Mouse (Mus musculus): Measurements from ENCODE around the gene Pld5.

DNA sequence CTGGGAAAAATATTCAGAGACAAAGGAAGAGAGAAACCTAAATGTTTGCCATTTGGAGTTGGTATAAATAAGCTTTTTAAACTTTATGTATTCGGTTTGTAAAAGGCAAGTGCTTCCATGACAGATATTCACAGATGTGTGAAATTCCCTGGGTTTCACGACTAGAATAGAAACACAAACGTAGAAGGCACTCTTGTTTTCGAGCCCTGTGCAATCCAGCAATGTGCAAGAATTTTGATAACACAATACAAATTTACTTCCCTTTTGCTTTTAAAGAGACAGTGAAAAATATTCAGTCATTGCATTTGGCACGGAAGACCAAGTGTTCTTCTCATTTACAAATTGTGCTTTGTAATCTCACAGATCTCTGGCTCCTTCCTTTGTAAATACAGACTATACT lies 200.6 kb downstream of the Pld5 start:
- TF ChIP-seq POLR2A (IDR thresholded peaks at IDR 0.05; ENCODE audit: borderline replicate concordance, extremely low read depth, insufficient read depth, insufficient read length, poor library complexity, severe bottlenecking) (no peak), CTCF (IDR thresholded peaks at IDR 0.05; ENCODE audit: borderline replicate concordance, extremely low read depth, insufficient read depth, insufficient read length) (no peak)

Data from brain, embryonic 14.5 days (tissue).